Mouse (Mus musculus) frontal cortex, postnatal 10 days (tissue): ENCODE measurements around the gene H2-T3.
A peak's percentile ranks its signal among the peaks of the same experiment; 100 is the strongest.
"Not testable (repeated sequence)": the region's sequence is repeated elsewhere in the genome, so short reads cannot be mapped to it uniquely, and the experiment has no call there.

Experiments
- DNase-seq, 2 experiments: peaks; one replicate each; pipeline ENCODE4 v3.0.0; 2022; ENCODE audit warnings: low spot score in 2 of 2, mixed read lengths in 1 of 2

Gene H2-T3

DNA sequence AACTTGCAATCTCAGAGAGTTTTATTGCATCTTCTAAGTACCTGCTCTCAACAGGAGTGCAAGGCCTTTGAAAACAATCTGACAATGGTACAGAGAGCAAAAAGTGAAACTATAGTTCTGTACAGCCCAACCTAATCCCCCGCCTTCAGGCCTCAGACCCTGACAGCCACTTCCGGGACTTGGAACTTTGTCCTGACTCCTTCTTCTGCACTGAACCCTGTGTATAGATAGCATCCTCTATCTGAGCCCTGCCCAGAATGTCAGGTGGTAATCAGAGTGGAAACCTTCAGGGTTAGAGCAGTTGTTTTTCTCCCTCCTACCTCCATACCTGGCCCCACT lies at the start of gene H2-T3:
TSS of gene H2-T3 (minus strand) at position 119 of the 339 bp plus-strand sequence.
- no peak for DNase-seq

DNA sequence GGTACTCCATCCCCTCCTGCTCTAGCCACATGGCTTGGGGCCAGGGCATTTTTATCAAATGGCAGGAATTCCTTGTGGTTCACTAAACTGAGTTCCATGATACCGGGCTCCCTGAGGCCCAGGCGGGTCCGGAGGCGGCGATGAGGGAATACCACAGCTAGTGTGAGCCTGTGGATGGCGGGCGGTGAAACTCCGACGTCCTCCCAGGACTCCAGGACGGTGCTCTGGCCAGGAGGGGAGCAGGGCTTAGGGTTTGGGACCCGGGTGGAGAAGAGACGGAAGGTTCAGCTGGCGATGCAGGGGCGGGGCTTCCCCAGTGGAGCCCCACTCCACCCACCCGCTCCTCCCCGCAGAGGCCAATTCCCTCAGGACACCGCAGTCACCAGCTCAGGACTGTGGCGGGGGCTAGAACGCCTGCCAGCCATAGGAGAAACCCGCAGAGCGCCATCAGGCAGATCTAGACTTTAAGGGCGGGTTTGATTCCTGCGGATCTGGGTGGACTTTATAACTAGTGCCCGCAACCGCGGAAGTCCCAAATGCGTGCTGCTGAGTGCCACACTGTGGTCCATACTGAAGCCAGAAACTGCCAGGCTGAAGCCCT lies 47.3 kb upstream of the H2-T3 start:
- DNase-seq, result no peak

DNA sequence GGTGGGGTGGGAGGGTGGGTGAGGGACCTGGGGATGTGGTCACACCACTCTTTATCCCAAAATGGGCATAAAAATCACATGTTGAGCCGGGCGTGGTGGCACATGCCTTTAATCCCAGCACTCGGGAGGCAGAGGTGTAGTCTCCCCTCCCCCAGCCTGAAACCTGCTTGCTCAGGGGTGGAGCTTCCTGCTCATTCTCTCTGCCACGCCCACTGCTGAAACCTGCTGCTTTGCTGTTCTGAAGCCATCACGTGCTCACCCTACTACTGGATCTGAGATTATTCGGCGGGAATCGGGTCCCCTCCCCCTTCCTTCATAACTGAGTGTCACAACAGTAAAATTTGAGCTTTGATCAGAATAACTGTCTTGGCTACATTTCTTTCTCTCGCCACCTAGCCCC lies 45.2 kb upstream of the H2-T3 start:
- DNase-seq, result not testable (repeated sequence)

DNA sequence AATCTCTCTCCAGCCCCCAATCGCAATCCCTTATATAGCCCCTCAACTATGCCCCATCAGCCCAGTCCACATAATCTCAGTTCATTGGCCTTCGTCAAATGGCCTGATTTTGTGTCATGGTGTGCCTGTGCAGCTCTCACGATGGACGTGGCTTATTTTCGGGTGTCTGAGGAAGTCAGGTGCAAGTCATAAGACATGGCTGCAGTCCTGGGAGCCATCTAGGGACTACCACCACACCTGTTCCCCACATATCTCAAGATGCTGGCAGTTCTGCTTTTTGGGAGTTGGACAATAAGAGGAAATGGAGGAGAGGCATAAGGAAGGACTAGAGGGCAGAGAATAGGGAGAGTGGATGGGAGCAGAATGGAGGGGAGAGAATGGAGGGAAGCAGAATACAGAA lies 43.5 kb upstream of the H2-T3 start:
- no peak for DNase-seq

DNA sequence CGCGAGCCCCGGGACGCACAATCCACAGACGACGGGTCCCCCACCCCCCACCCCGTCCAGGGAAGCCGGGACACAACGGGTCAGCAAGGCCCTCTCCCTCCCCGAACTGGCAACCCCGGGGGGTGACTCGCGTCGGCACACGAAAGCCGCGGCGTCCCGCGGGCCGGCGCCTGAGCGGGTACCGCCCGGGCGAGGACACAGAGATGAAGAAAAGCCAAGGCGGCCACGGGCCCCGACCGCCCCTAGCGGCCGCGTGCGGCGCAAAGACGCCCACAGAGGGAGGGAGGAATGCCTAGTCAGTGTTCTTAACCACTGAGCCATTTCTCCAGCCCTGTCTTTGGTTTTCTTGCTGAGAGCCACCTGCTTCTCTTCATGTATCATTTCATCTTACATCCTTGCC lies 41.2 kb upstream of the H2-T3 start:
- peak; percentile 21 to 59 for DNase-seq

DNA sequence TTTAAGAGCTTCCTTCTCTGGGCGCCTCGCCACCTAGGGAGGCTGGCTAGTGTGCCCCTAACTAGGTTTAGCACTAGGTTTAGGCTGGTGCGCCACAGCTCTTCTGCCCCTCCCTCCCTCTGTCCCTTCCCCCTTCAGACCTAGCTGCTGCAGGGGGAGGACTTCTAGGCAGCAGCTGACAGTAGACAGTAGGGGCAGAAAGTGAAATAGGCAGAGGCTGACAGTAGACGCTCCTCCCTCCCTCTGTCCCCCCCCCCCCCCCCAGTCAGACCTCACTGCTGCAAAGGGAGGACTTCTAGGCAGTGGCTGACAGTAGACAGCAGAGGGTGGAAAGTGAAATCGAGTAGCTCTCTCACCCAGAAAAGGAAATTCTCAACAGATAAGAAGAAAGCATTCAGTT lies 39.0 kb upstream of the H2-T3 start:
- DNase-seq, result no peak

DNA sequence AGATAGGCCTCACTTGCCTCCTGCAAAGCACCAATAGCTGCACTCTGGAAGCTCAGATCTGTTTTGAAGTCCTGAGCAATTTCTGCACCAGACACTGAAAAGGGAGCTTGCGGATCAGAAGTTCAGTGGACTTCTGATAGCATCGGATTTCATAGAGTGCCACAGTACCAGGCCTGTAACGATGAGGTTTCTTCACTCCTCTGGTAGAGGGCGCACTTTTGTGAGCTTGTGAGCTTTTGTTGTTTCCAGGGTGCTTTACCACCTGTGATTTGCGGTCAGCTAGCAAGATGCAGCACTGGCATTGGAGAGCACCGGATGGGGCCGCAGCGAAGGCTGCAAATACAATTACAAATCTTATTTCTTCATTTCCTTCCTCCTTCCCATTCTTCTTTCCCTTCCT lies 36.8 kb upstream of the H2-T3 start:
- DNase-seq, result no peak

DNA sequence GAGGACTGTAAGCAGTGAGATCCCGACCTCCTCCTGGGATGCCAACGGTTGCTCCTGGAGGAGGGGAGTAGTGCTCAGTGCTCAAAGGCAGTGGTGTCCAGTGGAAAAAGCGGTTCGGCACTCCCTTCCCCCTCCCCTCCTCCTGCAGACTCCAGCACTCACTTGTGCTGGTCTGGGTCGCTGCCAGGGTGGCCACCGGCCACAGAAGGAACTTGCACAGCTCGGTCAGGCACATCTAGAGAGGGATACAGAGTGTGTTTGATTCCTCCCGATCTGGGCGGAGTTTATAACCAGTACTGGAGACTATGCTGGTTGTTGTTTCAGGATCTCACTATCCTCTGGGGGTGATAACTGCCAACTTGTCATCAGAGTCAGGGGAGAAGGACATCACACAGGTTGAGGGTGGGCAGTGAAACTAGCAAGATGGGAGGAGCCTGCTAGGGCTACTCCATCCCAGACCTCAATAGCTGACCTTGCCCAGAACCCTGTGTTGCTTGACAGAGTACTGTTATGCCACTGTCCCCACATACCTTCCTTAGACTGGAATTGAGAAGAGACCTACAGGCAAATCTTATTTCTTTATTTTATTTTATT lies 35.2 kb upstream of the H2-T3 start:
- no peak for DNase-seq

DNA sequence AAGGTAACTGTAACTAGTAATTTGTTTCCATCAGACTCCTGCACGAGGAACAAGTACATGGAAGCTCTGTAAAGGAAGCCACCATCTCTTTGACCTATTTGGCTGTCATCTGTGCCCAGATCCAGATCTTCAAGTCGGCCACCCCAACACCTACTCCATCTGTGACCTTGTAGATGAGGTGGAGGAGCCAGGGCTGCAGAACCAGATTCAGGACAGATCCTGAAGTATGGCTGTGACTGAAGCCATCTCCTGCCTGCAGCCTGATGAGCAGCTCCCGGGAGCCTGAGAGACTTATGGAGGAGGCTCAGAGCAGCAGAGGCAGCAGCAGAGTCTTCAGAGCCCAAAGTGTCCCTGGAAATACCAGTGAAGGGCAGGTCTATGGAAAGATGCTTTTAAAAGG lies 34.4 kb upstream of the H2-T3 start:
- no peak for DNase-seq

DNA sequence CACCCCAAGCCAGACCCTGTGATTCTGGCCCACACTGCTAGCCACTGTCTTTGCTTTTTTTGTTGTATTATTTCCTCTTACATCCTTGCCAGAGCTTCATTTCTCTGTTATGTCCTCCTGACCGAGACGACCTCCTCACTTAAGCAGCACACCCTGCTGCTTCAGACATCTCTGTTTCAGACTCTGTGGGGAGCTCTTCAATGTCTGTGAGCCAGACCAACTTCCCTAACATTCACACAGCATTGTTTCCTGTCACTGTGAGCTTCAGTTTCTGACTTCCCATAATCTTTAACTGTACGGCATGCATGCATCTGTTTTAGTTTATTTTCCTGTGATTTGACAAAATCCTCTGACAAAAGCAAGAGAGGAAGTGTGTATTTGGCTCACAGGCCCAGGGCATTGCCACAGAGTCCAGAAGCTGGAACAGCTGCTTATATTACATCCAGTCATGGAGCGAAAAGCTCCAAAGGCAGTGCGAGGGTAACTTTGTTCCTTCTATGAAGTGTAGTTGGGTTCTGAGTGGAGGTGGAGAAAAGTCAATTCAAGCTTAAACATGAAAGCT lies 28.6 kb upstream of the H2-T3 start:
- DNase-seq, result no peak

DNA sequence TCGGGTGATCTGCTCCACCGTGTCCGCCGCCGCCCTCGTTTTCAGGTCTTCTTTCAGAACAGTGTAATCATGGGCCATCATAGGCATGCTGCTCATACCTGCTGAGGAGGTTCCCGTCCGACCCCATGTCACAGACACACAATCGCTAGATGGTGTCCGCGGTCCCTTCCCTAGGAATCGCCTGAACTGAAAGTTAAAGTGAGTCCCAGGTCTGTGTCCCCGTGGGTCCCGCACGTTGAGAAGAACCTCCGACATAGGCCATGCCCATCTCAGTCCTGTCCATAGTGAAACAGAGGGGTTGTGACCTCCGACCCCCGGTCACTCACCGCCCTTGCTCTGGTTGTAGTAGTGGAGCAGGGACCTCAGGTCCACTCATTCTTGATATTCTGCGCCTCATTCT lies 25.5 kb upstream of the H2-T3 start:
- DNase-seq, result no peak

DNA sequence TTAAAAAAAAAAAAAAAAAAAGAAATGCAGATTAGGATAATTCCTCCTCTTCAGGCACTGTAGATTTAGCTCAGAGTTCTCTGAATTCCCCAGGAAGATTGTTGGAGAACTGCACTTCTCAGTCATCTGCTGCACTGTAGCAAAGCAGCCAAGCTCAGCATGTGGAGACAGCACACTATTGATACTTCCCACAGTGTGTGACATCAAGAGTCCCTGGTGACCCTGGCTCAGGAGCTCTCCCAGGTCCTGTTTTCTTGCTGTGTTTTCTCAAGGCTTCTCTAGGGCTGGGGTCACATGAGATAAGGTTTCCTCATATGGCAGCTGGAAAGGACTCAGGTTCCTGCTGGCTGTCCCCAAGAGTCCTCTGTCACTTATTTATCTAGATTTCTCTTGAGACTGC lies 16.8 kb upstream of the H2-T3 start:
- DNase-seq, result no peak

DNA sequence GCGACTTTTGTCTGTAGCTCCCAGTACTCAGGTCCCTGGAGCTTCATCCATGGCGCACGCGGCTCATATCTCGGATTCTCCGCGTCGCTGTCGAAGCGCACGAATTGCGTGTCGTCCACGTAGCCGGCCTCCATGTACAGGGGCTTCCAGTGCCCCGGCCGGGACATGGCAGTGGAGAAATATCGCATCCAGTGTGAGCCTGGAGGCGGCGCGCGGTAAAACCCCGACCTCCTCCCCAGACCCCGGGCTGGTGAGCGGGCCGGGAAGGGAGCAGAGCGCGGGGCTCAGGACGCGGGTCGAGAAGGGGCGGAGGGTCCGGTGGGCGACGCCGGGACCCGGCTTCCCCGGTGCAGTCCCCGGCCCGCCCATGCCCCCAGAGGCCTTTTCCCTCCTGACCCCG lies 15.8 kb upstream of the H2-T3 start:
- DNase-seq, result no peak

DNA sequence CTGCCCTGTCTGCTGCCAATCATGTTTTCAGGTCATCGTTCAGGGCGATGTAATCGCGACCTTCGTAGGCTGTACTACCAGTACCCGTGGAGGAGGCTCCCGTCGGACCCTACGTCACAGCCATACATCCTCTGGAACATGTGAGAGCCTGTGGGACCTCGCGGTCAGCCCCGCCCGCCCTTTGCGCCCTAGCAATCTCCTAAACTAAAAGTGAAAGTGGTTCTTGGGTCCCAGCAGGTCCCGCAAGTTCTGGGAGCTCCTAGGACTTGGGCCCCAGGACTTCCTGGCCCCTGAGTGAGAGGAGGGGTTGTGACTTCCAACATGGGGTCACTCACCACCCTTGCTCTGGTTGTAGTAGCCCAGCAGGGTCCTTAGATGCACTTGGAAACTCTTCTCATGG lies 15.4 kb upstream of the H2-T3 start:
- DNase-seq, result no peak

DNA sequence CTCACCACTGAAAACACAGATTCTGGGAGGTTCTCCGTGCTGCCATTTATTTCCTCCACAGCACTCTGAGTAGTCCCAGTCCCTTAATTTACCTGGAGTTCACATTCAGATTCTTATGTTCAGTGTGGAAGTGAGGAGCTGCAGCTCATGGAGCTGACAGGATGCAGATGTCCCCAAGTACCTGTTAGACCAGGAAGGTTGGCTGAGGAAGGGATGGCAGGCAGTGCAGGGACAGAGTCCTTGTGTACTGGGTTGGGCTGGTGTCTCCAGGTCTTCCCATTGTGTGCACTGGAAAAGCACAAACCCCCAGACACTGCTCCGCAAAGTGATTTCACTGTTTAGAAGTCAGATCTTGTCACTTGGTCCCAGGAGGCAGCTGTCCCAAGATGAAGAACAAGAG lies 11.8 kb upstream of the H2-T3 start:
- DNase-seq, result no peak

DNA sequence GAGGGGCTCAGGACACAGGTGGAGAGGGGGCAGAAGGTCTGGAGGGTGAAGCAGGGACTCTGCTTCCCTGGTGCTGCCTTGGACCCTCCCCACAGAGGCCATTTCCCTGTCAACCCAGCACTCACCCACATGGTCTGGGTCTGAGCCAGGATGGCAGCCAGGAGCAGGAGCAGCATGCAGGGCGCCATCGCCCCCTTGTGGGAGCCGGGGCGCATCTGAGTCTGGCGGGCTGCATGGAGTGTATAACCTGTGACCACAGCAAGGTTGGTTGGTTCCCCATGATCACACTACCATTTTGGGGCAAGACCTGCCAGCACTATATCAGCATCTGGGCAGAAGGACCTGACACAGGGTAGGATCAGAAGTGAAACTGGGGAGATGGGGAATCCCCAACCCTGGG lies 8.2 kb upstream of the H2-T3 start:
- no peak for DNase-seq

DNA sequence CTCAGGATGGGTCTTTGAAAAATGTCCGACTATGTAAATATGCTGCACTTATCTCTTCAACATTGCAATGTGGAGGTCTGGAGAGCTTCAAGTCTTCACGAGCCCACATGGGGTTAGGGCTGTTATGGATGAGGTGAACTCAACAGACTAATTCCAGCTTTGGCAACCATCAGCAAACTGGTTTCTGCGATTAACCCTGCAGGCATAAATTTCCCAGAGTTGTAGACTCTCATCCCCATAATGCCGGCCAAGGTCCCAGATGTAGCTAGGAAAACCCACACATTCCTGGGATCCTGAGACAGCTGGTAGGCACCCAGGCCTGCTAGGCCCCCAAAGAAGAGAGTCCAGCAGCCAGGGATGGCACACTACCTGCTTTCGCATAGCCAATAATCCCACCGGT lies 4.4 kb upstream of the H2-T3 start:
- no peak for DNase-seq

DNA sequence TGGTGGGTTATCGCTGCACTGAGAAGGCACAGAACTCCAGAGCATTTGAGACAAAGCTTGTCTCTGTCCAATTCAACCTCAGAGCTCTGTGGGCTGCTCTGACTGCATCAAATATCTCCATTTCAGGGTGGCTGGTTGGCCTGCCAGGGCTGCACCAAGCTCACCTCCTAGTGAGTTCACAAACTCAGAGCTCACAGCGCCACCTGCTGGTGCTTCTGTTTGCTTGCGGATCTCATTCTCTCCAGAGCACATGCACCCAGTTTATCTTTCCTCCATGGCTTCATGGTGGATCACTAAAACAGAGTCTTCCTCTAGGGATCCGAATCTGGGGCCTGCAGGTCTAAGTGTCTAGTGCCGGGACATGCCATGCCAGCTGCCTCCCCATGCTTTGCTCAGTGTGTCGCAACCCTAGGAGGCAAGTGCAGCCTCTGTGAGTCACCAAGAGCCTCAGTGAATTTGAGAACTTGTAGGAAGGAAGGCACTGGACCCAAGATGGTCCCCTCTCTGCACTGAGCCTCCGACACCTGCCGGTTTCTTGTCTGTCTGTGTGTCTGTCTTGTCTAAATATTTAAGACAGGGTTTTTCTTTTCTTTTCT lies 3.6 kb upstream of the H2-T3 start:
- DNase-seq, result peak in 1 of 2 experiments; percentile 37

DNA sequence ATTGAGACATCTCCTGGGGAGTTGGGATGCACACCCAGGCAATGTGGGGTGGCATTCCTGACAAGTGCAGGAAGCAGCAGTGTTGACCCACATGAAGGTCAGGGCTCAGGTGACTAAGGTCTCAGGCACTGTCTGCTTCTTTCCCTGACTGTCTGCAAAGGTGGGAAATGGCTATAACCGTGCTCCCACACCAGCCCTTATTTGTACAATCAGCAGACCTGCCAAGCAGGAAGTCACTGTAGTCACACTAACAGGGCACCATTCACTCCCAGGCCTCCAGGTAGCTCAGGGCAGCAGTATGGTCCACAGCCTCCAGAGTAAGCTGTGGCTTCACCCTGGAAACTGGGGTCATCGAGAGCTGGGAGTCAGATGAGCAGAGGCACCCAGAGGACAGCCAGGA lies 2.3 kb upstream of the H2-T3 start:
- DNase-seq, result no peak

DNA sequence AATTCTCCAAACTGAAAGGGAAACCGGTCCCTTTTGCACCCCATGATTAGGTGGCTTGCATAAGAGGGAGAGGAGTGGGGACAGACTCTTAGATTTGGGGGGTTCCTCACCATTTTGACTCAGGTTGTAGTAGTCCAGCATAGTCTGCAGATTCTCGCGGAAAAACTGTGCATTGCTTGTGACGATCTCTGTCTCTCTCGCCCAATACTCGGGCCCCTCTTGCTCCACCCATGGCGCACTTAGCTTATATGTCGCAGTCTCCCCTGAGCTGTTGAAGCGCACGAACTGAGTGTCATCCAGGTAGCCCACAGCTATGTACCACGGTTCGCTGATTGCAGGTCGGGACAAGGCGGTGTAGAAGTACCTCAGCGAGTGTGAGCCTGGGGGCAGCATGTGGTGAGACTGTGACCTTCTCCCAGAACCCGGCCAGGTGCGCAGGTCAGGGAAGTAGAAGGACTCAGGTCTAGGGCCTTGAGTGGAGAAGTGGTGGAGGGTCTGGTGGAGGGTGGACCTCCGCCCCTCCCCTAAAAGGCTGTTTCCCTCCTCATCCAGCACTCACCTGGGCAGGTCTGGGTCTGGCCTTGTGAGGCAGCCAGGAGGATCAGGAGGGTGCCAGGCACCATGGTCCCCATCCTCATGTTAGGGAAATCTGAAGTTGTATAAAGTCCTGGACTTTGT lies 457 bp downstream of the H2-T3 start:
- DNase-seq, result no peak

DNA sequence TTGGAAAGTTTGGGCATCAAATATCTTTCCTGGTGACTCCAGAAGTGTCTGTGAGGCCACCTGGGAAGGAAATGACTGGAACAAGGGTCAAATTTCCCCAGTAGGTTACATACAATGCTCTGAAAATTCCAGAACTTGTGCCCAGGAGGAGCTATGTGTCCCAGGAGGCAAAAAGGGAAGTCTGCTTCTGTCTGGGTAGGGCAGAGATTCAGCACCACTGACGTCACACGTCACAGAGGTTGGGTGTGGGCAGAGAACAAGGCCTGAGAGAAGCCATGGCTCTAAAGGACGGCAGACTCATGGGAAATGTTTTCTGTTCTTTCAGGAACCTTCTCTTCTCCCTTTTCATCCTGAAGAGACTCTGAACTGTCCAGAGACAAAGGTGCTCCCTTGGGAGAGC lies 2.5 kb downstream of the H2-T3 start:
- no peak for DNase-seq

DNA sequence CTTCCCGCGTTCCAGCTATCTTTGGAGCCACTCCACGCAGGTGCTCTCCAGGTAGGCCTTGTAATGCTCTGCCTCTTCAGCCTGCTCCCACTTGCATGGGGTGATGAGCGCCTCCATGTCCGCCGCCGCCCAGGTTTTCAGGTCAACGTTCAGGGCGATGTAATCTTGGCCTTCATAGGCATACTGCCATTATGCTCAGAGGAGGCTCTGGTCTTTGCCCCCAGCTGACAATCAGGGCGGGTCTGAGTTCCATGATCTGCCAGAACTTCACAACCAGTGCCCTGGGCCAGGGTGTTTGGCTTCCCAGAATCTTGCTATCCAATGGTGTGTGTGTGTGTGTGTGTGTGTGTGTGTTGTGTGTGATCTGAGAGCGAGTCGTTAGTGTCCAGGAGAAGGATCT lies 7.9 kb downstream of the H2-T3 start:
- no peak for DNase-seq

DNA sequence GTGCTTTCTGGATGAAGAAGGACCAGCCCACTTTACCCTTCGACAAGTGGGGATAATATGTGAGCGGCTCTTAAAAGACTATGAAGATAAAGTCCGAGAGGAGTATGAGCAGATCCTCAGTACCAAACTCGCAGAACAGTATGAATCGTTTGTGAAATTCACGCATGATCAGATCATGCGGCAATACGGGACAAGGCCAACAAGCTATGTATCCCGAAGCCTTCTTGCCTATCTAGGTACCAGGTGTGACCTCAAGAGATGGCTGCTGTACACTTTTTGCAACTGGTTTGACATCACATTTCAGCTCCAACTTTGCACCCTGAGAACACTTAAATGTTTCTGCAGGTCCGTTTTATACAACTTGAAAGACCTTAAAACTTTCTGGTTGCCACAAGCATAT lies 10.6 kb downstream of the H2-T3 start:
- not testable (repeated sequence) for DNase-seq
